Mouse (Mus musculus) G1E (cell line): ENCODE measurements around the gene Zcwpw1.

Source experiments
- CTCF ChIP-seq: IDR thresholded peaks from 2 replicates; pipeline ENCODE4 v1.5.1; 2012; ENCODE audit warnings: low read depth, low read length, inconsistent platforms, mixed read lengths
- GATA1 ChIP-seq: IDR thresholded peaks from 2 replicates; pipeline ENCODE4 v1.6.1; 2012; ENCODE audit warnings: borderline replicate concordance, low read length, inconsistent platforms, mixed read lengths

DNA sequence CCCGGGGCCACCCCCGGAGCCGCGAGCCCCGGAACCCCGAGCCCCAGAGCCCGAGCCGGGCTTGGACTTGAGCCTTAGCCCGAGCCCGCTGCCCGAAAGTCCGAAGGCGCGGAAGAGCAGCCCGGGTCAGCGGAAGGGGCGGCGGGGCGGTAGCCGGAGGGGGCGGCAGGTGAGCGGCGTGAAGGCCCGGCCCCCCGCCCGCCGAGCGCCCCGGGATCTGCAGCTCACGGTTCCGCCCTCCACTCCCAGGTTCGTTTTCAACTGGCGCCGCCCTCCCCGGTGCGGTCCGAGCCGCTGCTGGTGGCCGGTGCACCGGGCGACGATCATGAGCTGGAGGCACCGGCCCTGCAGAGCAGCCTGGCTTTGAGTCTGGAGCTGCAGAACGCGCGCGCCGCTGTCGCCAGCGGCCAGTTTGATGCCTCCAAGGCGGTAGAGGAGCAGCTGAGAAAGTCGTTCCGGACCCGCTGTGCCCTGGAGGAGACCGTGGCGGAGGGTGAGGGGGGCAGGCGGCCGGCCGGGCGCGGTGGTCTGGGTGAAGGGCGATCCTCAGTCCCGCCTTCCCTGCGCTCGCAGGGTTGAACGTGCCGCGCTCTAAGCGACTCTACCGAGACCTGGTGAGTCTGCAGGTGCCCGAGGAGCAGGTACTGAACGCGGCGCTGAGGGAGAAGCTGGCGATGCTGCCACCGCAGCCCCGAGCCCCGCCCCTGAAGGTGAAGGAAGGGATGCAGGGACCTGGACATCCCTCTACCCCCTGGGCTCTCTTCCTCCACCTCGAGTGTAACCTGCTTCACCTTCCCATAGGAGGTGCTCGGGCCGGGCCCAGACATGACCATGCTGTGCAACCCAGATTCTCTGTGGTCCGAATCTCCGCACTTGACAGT is 8.3 kb upstream of the Zcwpw1 start:
- TF ChIP-seq CTCF (no peak), GATA1 (no peak)
